Mouse (Mus musculus): ENCODE results near the gene 1700061G19Rik.

Gene 1700061G19Rik

GRCm38 (mm10) chr17:56930026-56930425, 54.7 kb downstream of the 1700061G19Rik start:
- no peak for DNase-seq

- no peak for DNase-seq
These were observed 58.1 kb downstream of the 1700061G19Rik start for GRCm38 (mm10) chr17:56933395-56933794.

- no peak for DNase-seq
These were observed 59.5 kb downstream of the 1700061G19Rik start for GRCm38 (mm10) chr17:56934545-56935330.

GRCm38 (mm10) chr17:56935363-56936131, 60.3 kb downstream of the 1700061G19Rik start, which contains the start of gene Mllt1:
Gene Mllt1, minus strand, starts transcription at chr17:56935415.
- DNase-seq = peak; percentile 99

- DNase-seq = no peak
These were observed 61.5 kb downstream of the 1700061G19Rik start for GRCm38 (mm10) chr17:56936731-56937130.
